In the genomic region with DNA sequence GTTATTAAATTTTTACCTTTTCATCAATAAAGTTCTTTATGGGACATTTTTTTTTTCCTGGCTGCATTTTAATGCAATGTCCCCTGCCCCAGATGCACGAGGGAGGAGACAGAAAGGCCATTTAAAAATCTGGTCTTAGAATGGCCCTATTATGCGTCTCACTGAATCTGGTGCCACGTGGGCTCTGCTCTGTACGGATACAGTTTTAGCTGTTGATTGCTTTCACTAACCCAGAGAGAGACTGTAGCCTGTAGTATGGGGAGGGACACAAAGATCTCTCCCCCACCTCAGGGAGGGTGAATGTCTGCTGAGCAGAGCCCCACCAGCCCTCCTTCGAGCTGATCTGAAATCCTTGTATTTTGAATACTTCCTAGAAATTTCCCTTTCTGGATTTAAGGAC, we compare ENCODE assay signal across 13 mouse cellular contexts.
DNase-seq lines count a peak whose midpoint lies in the region; ATAC-seq and TF ChIP-seq lines count a peak whose summit lies in the region.
"Had no signal": no experiment of that assay in that cellular context is flagged by ENCODE, and none has a peak within 500 bp of the region (broad histone marks: within the 10 kb centered on the region; RNA-seq: fewer than 3 reads in every experiment).

No protein-coding gene starts in this region.

- no peak for DNase-seq in heart, postnatal 0 days (ENCODE audit: low spot score)
- no peak for DNase-seq in heart, adult 8-10 months (ENCODE audit: low spot score)
- no peak for DNase-seq in neural tube, embryonic 10.5 days (ENCODE audit: extremely low spot score, low spot score)
- DNase-seq in hindbrain, postnatal 0 days (ENCODE audit: low spot score): peak; percentile 48
- no peak for DNase-seq in left cerebral cortex, adult 9 months (ENCODE audit: low spot score in 2 of 2)
- DNase-seq in adrenal gland, postnatal 25 days: no peak
- DNase-seq: gastrocnemius, postnatal 25 days; layer of hippocampus, postnatal 36 days; right cerebral cortex, postnatal 25 days; thymus, postnatal 36 days had no signal

- no peak for TF ChIP-seq CTCF in heart, postnatal 0 days (IDR thresholded peaks at IDR 0.05; ENCODE audit: low read depth)
- no peak for TF ChIP-seq CTCF in hindbrain, postnatal 0 days (IDR thresholded peaks at IDR 0.05; ENCODE audit: low read depth)

- no peaks in the 10 kb centered on the region for H3K9me3 ChIP-seq in heart, postnatal 0 days (replicated peaks; ENCODE audit: control insufficient read depth, low read length)
- H3K9me3 ChIP-seq in neural tube, embryonic 13.5 days: no peaks in the 10 kb centered on the region
- H3K9me3 ChIP-seq in hindbrain, postnatal 0 days (ENCODE audit: low read length): no peaks in the 10 kb centered on the region

- 0 out of 2 replicates have a peak overlapping the region, but pooled peaks have one; percentile 16 for H3K27ac ChIP-seq in heart, postnatal 0 days (ENCODE audit: low read depth)
- H3K27ac ChIP-seq in neural tube, embryonic 13.5 days (replicated peaks): peak overlapping the region; percentile 85
- peak overlapping the region; percentile 76; the same call in 1 of the 2 replicates for H3K27ac ChIP-seq in hindbrain, postnatal 0 days
- H3K27ac ChIP-seq: kidney, postnatal 0 days; liver, embryonic 14.5 days had no signal

- whole genome bisulfite sequencing in heart, postnatal 0 days: 86% methylated on average over 5 of the region's 5 CpGs
- WGBS in neural tube, embryonic 13.5 days: 39% methylated on average over 5 of the region's 5 CpGs
- WGBS in hindbrain, postnatal 0 days: 44% methylated on average over 5 of the region's 5 CpGs

- H3K9ac ChIP-seq in heart, postnatal 0 days (replicated peaks; ENCODE audit: low read depth, low read length): no peak overlapping the region
- H3K9ac ChIP-seq in neural tube, embryonic 13.5 days: no peak overlapping the region
- H3K9ac ChIP-seq in hindbrain, postnatal 0 days (replicated peaks; ENCODE audit: low read length): no peak overlapping the region
- H3K9ac ChIP-seq: liver, embryonic 14.5 days had no signal

- no peak for TF ChIP-seq EP300 in heart, postnatal 0 days (IDR thresholded peaks at IDR 0.05; ENCODE audit: low read depth)

- ATAC-seq in heart, postnatal 0 days (ENCODE audit: insufficient read depth, low read depth): no peak
- ATAC-seq in neural tube, embryonic 13.5 days (ENCODE audit: low read depth): 0 out of 2 replicates have a peak, but pooled peaks have one; percentile 33
- no peak for ATAC-seq in hindbrain, postnatal 0 days

- peaks cover 39% of the 10 kb centered on the region; the same call in 1 of the 2 replicates for H3K4me1 ChIP-seq in heart, postnatal 0 days (ENCODE audit: control insufficient read depth, insufficient read depth)
- peaks cover 50% of the 10 kb centered on the region for H3K4me1 ChIP-seq in neural tube, embryonic 13.5 days (replicated peaks)
- peaks cover 14% of the 10 kb centered on the region for H3K4me1 ChIP-seq in hindbrain, postnatal 0 days (ENCODE audit: insufficient read depth, low read length)

- no peaks in the 10 kb centered on the region for H3K36me3 ChIP-seq in heart, postnatal 0 days (replicated peaks; ENCODE audit: control insufficient read depth, insufficient read depth, low read length)
- no peaks in the 10 kb centered on the region for H3K36me3 ChIP-seq in neural tube, embryonic 13.5 days
- no peaks in the 10 kb centered on the region for H3K36me3 ChIP-seq in hindbrain, postnatal 0 days (ENCODE audit: insufficient read depth, low read length)

- no peak overlapping the region for H3K4me3 ChIP-seq in heart, postnatal 0 days (ENCODE audit: low read depth, low read length)
- no peak overlapping the region for H3K4me3 ChIP-seq in neural tube, embryonic 13.5 days
- H3K4me3 ChIP-seq in hindbrain, postnatal 0 days (ENCODE audit: low read length): no peak overlapping the region

- H3K27me3 ChIP-seq in heart, postnatal 0 days (ENCODE audit: control insufficient read depth, insufficient read depth, low read length): no peaks in the 10 kb centered on the region
- H3K27me3 ChIP-seq in neural tube, embryonic 13.5 days: no peaks in the 10 kb centered on the region
- no peaks in the 10 kb centered on the region for H3K27me3 ChIP-seq in hindbrain, postnatal 0 days (ENCODE audit: insufficient read depth, low read length)

- H3K4me2 ChIP-seq in heart, postnatal 0 days (ENCODE audit: low read depth, low read length): no peak overlapping the region
- no peak overlapping the region for H3K4me2 ChIP-seq in neural tube, embryonic 13.5 days
- H3K4me2 ChIP-seq in hindbrain, postnatal 0 days (ENCODE audit: low read depth, low read length): no peak overlapping the region

Comparison
In these comparisons a context has a peak if more than half of its experiments do, and no peak if none do; other contexts are left out.
1. H3K27ac ChIP-seq: peak in every context shown above with its lines; median percentile 85 in neural tube, embryonic 13.5 days; 76 in hindbrain, postnatal 0 days; 16 in heart, postnatal 0 days.